Mouse (Mus musculus): ENCODE data around the gene Uqcc3.
"Not testable (repeated sequence)": the region's sequence is repeated elsewhere in the genome, so short reads cannot be mapped to it uniquely, and the experiment has no call there.

Uqcc3 gene

DNA sequence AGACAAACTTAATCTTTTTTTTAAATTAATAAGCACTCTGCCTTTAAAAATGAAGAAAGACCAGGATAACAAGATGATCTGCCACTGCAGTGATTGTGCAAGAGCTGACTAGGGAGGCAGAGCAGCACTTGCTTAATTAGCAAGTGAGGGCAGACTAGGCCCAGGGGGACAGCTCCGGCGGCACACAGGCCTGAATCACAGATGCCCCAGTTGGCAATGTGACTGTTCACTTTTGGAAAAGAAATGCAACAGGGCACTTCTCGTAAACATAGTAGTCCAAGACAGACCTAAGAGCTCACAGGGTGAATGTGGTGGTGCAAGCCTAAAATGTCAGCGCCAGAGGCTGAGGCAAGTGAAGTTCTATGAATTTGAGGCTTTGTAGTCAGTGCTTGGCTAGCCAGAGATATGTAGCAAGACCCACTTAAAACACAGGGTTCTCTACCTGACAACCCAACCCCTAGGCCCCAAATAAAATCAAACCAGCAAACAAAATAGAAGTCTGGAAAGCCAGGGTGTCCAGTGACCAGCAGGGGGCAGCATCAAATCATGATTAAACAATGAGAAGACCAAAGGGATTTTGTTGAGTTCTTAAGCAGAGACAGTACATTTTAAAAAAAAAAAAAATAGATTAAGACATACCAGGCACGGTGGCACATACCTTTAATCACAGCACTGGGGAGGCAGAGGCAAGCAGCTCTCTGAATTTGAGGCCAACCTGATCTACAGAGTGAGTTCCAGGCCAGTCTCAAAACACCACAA, 36.2 kb downstream of the Uqcc3 start:
- peak; percentile 88 for DNase-seq

DNA sequence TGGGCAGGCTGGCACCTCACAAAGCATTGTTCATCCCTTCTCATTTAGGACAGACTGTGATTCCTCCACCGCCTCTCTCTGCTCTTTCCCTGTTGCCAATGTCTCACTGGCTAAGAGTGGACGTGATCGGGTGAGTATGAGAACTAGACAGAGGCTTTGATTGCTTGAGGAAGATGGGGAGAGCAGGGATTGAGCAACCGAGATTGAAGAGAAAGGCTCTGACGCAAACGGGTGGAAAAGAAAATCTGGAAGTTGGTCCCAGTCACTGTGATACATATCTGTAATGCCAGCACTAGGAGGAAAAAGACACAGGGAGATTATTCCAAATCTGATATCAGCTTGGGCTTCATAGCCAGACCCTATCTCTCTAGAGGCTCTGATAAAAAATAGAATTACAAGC, 37.8 kb downstream of the Uqcc3 start:
- DNase-seq = no peak

DNA sequence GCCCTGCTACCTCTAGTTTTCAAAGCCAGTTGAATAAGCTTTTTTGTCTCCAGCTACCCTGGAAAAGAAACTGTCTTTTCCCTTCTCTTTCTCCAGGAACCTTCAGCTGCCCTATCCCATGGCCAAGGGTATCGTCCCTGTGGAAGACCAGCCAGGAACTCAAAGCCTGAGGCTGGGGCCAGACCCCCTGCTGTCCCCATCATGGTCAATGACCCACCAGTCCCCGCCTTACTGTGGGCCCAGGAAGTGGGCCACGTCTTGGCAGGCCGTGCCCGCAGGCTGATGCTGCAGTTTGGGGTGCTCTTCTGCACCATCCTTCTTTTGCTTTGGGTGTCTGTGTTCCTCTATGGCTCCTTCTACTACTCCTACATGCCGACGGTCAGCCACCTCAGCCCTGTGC, 39.7 kb downstream of the Uqcc3 start:
- DNase-seq = no peak

DNA sequence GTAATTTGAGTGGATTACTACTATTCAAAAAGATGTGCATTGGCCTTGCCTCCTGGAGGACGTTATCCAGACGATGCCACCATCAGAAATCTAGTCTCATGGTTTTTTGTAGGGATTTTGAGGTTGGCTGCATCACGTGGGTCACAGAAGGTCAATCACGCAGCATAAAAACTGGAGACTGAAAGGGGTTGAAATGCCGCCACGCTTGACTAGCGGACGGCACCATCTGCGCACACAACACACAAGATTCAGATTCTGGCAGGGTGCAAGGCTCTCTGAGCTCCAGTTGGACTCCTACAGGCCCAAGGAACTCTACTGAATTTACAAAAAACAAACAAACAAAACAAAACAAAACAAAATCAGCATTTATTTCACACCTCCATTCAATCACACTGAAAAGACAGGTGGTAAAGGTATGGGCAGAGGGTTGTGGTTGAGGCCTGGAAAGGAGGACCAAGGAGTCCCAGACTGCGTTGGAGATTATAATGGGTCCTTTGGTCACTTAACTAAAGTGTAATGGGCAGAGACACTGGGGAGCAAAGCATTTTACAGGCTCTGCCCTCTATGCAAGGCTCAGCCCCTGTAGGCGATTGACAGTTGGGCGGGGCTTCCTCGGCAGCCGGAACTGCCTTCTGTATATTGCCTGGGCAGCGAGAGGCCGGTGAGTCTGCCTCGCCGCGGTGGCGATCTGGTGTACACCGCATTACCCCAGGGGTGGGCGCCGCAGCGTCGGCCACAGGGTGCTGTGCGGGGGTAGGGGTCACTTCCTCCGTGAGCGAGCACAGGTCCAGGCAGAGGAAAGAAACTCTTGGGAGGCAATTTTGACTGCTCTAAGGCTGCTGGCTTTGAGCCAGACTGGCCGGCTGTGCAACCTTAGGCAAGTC, 40.6 kb downstream of the Uqcc3 start:
- peak; percentile 84 for DNase-seq

DNA sequence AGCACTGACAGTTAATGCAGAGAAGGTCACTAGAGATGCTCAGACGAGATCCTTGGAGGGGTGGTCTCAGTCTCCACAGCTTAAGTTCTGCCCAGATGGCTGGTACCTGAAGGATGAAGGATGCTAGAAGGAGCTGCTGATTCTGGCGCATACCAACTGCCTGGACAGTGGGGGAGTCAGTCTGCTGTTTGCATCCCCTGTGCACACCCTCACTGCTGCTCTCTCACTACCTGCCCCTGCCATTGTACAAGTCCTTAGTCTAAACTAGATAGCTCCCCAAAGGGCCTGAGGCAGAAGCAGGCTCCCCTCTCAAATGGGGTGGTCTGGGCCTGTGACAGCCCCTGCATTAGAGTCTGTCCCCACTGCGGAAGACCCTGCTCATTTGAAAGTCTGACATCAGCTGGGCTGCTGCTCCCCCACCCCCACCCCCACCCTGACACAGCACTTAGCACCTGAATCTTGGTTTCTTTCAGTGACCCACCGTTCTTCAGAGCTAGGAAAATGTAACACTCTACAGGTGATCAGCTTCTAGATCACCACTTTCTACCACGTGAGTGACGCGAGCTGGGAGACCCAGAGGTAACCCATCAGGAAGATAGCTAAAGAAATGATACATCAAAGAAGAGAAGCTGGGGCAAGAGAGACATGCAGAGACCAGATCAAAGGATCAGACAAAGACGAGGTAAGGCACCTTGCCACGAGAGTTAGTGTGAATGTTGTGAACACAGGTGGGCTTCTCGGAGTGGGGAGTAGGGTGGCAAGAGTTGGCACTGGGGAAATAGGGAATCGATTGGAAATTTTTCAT, 41.4 kb downstream of the Uqcc3 start, which contains the start of gene Gng3:
TSS of gene Gng3 (minus strand) at position 92 of the 805 bp plus-strand sequence.
- DNase-seq = peak; percentile 57

DNA sequence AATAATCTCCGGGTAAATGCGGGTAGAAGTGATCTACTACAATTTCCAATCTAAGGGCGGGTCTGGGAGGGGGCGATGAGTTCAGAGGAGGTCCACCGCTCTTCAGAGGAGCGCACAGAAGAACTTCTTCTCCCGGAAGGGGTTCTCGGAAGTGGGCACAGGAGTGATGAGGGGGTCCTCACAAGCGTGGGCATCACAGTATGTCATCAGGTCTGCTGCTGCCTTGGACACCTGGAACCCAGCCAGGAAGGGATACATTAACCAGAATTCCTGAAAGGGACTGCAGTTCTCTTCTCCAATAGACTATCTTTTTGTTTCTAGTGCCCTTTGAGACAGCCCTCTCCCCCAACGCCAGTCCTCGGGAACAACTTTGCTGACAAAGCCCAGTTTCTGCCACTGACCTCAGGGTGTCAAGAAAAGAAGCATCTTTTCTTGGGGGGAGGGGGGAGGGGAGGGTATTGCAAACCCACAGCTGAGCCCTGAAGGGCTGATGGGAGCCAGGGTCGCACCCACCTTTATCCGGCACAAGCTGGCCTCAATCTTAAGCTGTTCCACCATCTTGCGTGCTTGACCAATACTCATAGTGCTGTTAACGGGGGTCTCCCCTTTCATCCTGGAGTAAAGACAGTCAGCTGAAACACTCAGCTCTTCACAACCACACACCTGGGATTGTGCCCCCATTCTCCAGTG, 42.5 kb downstream of the Uqcc3 start:
- peak; percentile 39 for DNase-seq

DNA sequence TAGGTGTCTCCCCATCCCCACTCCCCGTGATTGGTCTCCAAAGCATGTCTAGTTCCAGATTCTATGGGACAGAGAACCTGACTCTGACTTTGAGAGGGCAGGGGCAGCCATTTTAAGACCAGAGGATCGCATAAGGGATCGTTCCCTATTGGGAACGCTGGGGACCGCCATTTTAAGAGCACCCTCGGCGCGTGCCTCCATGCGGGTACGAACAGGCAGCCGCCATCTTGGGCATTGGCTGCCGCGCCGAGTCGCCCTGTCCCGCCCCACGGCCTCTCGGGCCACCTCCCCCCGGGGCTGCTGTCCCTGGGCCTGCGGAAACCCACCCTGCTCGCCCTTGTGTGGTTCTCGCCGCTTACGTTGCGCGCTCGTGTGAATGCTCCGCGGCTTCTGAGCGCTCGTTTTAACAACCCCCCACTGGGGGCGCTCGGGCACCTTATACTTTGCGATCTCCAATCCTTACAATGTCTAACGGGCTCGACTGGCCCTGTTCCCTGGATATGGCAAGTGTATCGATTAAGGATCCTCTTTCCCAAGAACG, 43.4 kb downstream of the Uqcc3 start, which contains the start of gene Bscl2:
TSS of gene Bscl2 (plus strand) at position 217 of the 541 bp plus-strand sequence.
- DNase-seq = peak; percentile 92

DNA sequence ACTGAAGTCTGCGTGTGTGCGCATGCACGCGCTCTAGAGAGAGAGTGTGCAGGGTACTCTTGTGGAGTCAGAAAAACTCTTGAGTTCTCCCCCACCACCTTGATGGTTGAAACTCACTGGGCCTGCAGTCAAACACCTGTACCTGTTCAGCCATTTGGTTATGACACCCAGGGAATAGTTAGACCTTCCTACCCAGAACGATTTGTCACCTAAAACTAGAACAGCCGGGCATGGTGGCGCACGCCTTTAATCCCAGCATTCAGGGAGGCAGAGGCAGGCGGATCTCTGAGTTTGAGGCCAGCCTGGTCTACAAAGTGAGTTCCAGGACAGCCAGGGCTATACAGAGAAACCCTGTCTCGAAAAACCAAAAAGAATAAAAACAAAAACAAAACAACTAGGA, 44.4 kb downstream of the Uqcc3 start:
- not testable (repeated sequence) for DNase-seq

DNA sequence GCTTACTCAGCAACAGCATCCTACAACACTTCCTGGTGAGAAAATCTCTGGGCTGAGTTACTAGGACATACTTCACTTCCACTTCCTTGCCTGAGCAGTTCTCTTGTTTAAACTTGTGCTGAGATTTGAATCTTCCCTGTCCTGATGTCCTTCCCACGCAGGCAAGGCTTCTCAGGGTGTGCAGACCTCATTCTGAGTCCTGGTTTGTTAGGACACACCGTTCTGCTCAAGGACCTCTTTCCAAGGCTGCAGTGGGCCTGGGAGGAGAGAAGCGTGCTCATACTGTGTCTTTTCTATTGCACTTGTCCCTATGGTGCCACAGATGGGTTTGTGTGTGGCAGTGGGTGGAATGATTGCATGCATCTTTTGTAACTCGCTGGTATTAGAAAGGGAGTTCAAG, 47.8 kb downstream of the Uqcc3 start:
- no peak for DNase-seq

DNA sequence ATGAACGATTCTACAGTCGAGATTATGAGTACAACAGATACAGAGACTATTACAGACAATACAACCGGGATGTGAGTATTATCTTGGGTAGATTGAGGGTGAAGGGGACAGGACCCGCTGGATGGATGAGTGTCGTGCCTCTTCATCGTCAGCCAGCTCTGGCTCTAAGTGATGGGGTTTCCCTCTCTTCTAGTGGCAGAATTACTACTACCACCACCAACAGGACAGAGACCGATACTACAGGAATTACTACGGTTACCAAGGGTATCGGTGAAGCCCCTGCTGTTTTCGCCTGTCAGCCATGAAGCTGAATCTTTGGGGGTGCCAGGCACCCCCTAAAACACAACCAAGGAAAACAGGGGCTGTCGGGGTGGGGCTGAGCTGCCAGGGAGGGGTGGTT, 49.5 kb downstream of the Uqcc3 start:
- no peak for DNase-seq

DNA sequence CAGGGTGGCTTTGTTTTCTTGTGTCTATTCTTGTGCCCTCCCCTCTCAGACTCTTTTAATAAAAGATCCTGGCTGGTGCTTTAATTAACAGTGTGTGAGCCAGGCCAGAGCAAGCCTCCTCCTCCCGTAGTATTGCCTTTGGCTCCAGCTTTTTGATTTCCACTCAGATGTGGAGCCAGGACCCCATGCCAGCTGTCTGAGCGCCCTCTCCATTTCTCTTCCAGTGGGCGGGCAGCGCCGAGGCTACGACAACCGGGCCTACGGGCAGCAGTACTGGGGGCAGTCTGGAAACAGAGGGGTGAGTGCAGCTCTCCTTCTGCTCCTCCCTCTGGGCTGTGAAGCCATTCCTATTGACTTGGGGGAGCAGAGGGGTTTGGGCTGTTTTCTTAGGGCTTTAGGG, 50.1 kb downstream of the Uqcc3 start:
- no peak for DNase-seq
